Mouse (Mus musculus) inflammation-experienced regulatory T-cells, adult 6 months (primary cell): ENCODE measurements around the gene Bach2. TPM values are rescaled to one million over a fixed set of nuclear protein-coding genes. Genes with fewer than 3 reads are reported as not detected.

Experiments
- ATAC-seq: one replicate; pipeline ENCODE4 v1.8.0; 2017
- polyA plus RNA-seq, 3 experiments: library from polyadenylated mRNA; unstranded; fragments of 100-300 nt; shearing (Covaris generic); gene quantifications; one replicate each; pipeline ENCODE4 v1.2.1; 2017

Gene Bach2
- polyA plus RNA-seq, 3 experiments from 2014 or later = 1.9 to 18.4 (median 14.6) TPM

DNA sequence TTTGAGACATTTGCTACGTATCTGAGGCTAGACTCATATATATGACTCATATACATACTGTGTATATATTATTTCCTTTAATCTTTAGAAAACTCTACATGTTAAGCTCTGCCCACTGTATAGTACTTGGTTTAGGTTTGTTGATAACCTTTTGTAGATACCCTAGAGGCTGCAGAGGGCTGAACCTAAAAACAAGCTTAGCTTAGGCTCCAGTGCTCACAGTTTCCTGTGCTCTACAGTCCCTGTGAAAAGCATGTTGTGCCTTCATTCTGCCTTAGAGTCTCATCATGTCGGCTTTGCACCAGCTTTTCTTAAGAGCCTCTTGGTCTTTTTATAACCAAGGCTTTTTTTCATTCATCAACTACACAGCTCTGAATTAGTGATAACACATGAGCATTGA, 156.2 kb downstream of the Bach2 start:
- ATAC-seq = peak; percentile 63

DNA sequence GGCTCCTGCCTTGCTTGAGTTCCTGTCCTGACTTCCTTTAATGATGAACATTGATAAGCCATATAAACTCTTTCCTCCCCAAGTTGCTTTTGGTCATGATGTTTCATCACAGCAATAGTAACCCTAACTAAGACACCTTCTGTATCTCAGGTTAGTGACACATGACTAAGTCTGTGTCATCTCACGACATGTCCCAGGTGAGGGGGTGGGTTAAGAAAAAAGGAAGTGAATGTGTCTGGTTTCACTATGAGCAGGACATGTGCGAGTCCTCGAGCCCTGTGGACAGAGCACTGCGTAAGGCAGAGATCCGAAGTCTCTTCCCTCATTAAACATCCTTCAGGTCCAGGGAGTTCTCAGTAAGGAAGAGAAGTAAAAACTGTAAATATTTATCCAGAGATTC, 162.9 kb downstream of the Bach2 start:
- peak; percentile 49 for ATAC-seq

- ATAC-seq = no peak
These were observed 164.9 kb downstream of the Bach2 start for GRCm38 (mm10) chr4:32403506-32403905.

DNA sequence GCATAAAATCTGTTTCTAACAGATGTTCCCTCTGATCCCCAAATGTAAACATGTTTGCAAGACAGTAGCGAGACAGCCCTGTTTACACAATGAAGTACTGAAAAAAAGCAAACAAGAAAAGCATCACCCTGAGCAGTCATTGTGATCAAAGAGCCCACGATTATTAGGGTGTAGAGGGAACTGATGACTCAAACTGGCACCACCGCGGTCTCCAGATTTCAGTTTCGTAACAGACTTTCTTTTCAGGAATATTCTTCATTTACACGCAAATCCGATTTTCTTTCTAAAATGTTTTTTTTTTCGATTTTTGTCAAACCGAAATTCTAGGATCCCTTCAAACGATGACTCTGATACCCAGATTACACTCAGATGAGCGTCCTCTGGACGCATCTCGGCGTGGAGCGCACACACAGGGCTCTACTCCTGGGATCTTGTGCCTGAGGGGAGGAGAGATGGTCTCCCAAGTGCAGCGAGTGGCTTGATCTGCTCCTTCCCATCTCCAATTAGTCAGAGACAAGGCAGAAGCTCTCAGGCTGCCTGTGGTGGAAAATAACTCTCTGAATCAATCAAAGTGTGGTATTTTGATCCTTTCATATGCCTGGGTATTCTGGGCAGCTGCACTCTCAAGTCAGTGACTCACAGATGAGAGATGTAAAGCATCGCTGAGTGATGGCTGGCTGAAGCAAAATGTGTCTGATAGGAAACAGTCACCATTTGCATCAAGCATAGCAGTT, 166.7 kb downstream of the Bach2 start:
- peak; percentile 61 for ATAC-seq

- peak; percentile 78 for ATAC-seq
These were observed 167.4 kb downstream of the Bach2 start for GRCm38 (mm10) chr4:32405985-32406384.

DNA sequence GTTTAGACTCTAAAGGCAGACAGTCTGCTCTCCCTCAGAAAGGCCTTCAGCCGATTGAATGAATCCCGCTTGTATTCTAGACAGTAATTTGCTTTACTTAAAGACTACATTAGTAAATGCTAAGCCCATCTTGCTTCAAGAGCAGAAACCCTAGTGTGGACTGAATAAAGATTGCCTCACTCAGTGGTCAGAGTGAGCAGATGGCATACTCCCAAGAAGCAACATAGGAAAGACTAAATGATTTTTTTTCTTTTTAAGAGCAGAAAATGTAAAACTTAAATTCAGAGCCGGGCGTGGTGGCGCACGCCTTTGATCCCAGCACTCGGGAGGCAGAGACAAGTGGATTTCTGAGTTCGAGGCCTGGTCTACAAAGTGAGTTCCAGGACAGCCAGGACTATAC, 169.9 kb downstream of the Bach2 start:
- ATAC-seq = no peak

DNA sequence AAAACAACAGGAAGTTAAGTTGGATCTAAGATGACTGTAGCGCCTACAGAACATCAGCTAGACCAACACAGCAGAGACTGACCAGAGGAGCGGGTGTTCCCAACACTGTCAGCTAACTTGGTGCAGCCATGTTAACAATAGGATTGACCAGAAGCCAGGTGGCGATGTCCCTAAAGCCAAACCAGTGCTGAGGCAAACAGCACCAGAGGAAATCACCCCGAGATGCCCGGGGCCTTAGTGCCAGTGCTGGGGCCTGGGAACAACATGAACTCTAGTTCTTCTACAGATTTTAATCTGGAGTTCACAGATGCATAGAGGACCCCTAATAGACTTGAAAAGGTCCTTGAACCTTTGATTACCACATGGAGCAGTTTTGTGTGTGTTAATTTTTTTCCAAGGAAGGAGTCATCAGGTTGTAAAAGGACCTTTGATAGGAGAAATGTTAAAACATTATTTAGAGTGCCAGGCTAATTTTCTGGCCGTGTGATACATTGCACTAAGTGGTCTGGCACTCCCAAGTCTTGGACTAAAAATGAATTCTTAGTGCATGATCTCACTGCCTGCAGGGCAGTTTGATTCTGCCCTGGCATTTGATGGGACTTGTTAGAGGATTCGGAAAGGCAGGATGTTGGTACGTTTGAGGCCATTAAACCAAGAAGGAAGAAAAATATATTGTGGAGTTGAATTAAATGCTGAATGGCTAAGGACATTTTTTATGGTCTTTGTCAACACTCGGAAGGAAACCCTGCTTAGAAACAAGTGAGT, 170.7 kb downstream of the Bach2 start:
- ATAC-seq = no peak

DNA sequence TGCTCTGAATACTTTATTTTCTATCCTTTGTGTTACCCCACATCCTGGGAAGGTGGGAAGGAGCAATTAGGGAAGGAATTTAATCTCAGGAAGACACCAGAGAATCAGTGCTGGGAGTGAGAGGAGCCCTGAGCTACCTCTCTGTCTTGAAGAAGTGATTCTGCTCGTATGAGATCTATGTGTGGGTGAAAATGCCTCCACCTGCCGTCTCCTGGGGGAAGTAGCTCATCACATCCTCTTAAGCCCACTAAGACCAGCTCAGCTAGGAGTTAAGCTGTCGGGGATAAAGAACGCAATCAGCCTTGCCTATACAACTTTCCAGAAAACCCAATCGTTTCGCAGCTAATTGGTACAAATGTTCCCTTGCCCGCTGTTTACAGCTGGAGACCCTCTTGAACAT, 174.5 kb downstream of the Bach2 start:
- ATAC-seq = no peak

DNA sequence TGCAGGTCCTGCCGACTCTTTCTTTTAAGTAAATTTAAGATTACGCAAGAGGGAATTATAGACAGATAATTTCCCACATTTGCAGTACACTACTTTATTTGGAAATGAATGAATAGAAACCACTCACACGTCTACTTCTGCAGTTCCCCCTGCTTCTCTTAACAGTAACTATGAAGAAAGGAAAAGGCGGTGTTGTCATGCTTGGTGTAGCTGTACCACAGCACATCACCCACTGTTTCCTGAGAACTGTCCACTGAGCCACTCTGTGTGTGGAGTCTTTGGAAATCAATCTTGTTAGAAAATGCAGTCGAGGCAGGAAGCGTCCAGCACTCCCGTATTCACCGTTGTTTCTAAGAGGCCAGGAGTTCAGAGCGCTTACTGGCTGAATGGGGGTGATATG, 174.9 kb downstream of the Bach2 start:
- no peak for ATAC-seq

DNA sequence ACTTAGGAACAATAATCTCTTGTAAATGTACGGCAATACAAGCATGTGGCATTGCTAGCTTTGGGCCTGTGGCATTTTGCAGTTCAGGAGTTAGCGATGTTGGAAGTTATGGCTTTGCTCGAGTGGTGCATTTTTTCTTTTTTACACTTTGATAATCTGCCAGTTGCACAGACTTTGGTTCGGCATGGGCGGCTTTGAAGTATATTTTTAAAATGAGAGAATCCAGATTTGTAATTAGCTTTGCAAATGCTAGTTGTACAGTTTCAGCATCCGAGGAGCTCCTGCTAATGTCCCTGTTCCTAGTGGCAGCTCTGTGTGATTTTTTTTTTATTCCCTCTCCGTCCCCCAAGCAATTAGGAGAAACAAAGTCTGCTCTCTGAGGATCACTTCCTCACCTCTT, 176.4 kb downstream of the Bach2 start:
- no peak for ATAC-seq

- no peak for ATAC-seq
These were observed 179.3 kb downstream of the Bach2 start for GRCm38 (mm10) chr4:32417939-32418338.

GRCm38 (mm10) chr4:32421570-32421969, 183.0 kb downstream of the Bach2 start:
- no peak for ATAC-seq

GRCm38 (mm10) chr4:32422427-32422826, 183.8 kb downstream of the Bach2 start:
- ATAC-seq = no peak

GRCm38 (mm10) chr4:32423667-32424066, 185.1 kb downstream of the Bach2 start:
- ATAC-seq = peak; percentile 24

- ATAC-seq = peak; percentile 69
These were observed 185.8 kb downstream of the Bach2 start for GRCm38 (mm10) chr4:32424434-32424833.

DNA sequence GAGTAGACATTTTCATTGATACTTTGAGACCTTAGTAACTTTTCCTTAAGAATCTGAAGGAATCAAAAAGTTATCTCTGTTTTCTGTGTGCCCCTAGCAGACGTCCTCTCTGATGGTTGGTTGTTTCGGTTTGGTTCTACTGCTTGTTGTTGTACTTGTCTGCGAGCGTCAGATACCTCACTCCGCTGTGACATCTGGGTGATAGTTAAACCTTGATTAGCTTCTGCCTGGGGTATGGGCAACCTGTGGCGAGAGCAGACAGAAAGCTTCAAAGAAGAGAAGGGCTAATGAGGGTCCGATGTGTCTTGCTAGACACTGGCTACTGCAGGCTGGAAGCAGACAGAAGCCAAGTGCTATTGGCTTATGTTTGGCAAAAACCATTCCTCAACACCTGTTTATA, 186.5 kb downstream of the Bach2 start:
- ATAC-seq = peak; percentile 38

DNA sequence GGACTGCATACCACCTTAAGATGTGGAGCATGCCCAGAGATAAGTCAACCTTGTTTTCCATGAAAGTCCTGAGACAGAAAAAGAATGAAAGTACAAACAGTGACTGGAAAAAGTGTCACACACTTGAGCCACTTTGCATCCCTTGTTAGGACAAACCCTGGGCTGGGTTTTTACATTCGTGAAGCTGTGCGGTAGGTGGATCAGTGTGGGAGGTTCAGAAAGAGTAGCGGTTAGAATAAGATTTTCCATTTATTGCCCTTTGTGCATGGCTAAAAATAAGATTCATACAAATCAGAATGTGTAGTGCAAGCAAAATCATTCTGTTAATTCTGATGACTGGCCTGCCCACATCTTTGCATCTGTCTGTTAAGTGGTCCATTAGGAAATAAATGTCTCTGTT, 187.0 kb downstream of the Bach2 start:
- ATAC-seq = peak; percentile 38

DNA sequence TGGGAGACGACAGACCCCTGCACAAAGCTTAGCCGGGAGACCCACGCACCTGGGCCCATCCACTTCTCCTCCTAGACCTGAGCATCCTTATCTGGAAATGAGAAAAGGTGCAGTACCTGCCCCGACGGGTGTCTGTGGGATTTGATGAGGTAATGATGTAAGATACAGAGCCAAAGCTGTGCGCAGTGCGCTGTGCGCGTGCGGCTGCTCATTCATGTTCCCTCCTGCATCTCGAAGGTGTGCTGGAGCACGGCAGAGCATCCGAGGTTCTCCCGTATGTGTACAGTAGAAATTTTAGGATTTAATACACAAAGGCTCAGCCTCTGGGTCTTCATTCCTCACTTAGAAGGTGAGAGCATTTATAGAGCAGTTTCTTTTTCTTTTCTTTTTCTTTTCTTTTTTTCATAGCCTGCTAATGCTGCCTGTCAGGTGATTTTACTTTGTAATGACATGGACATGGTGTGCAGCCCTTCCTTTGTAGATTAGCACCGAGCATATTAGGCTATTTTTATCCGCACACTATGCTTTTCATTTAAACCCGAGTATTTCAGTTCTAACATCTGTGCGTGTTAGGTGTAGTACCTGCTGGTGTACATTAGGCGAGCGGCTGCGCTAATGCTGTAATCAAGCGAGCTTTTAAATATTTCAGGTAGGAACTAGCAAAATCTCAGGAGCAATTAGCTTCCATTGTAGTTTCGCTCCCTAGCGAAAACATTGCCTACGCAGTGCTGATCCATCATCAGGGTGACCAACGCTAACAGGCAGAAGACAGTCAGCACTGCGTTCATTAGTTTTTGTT, 188.4 kb downstream of the Bach2 start:
- peak; percentile 2 for ATAC-seq

- ATAC-seq = no peak
These were observed 190.1 kb downstream of the Bach2 start for GRCm38 (mm10) chr4:32428738-32429137.

DNA sequence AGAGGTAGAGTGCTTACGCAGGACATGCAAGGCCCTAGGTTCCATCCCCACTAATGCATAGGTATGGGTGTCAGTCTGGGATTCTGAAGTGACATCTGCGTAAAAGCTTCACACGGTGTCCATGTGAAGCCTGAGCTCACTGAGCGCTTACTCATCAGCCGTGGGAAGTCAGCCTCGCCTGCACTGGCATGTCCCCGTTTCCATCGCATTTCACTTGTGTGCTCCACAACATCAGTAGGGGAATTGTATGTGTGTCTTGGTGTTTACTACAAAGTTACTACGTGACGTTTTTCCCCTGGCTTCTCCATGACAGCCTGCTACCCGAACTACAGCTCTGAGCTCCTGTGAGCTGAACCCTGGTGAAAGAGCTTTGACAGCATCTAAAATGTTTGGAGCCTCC, 191.5 kb downstream of the Bach2 start:
- ATAC-seq = no peak

DNA sequence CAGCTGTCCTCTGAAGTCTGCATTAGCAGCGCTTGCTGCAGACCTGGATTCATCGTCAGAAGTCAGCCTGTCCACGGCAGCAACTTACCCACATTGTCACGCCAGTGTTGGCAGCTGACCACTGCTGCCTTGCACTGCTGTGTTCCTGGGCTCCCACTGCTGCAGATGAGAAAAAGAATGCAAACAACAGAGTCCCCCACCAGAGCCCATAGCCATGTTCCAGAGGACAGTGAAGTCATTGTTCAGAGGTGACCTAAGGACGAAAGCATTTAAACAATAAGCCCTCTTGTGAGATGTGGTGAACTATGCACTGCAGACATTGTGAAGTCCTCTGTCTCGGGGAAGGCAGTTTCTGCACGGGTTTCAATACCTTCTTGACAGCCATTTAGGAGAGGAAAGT, 192.4 kb downstream of the Bach2 start:
- ATAC-seq = no peak

DNA sequence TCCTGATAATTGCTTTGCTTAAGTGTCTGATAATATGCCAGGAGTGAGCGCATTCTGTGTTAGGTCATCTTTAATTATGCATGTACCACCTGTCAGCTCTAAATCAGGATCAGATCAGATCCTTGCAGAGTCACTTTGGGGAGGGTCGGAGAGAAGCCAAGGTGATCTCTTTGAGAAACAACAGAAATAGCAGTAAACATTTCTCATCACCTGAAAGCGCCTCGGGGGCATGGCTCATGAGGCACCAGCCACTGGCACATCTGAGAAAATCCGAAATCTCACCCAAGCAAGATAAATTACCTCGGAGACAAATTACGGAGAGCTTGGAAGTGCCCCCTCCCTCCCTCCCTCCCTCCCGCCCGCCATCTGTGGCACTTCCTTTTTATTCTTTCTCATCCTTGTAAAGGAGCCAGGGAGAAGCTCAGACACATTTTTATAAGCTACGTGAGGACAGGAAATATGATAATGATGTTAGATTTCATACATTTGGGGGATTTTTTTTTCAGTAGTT, 193.7 kb downstream of the Bach2 start:
- no peak for ATAC-seq

GRCm38 (mm10) chr4:32432945-32433344, 194.3 kb downstream of the Bach2 start:
- no peak for ATAC-seq
